Mouse (Mus musculus): ENCODE measurements around the gene Vps45. TPM values are rescaled to one million over a fixed set of nuclear protein-coding genes. Genes with fewer than 3 reads are reported as not detected.
"Not testable (repeated sequence)": the region's sequence is repeated elsewhere in the genome, so short reads cannot be mapped to it uniquely, and the experiment has no call there.

The Vps45 gene
- polyA plus RNA-seq, 1 experiment, result 14.2 TPM

DNA sequence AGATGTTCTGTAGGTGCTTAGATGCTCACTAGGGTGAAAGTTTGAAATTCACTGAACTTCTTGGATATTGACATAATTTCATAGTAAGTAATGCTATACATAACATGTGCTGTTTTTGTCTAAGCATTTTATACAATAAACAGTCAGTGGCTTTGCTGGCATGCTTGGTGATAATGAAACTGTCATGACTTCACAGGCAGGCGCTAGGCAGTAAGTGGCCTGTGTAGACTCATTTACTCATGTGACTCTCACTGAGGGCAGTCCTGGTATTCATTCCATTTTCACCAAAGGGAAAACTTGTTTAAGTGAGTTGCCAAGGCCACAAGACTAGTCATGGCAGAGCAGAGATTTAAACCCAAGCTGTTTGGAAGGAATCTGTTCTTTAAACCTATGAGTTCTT lies 89.0 kb downstream of the Vps45 start:
- H3K36me3 ChIP-seq (ENCODE audit: control insufficient read depth, insufficient read depth, low read length, poor library complexity, severe bottlenecking), result no peaks in the 10 kb centered on the region
- TF ChIP-seq EP300 (IDR thresholded peaks at IDR 0.05; ENCODE audit: insufficient read depth, low read depth, low read length), result no peak
- H3K4me3 ChIP-seq (ENCODE audit: low read depth, low read length), result no peak overlapping the region
- peaks cover 3% of the 10 kb centered on the region; the same call in 1 of the 2 replicates for H3K27me3 ChIP-seq (ENCODE audit: control insufficient read depth, insufficient read depth, low read length, poor library complexity, severe bottlenecking)
- H3K4me1 ChIP-seq (ENCODE audit: control insufficient read depth, insufficient read depth, low read length), result no peaks in the 10 kb centered on the region
- no peaks in the 10 kb centered on the region for H3K9me3 ChIP-seq (replicated peaks; ENCODE audit: control insufficient read depth, insufficient read depth, low read length, poor library complexity, severe bottlenecking)
- no peak overlapping the region for H3K9ac ChIP-seq (ENCODE audit: low read depth, poor library complexity, severe bottlenecking)
- H3K27ac ChIP-seq (ENCODE audit: insufficient read depth, low read length), result no peak overlapping the region

- Histone ChIP-seq H3K36me3 (ENCODE audit: control insufficient read depth, insufficient read depth, low read length, poor library complexity, severe bottlenecking) (no peaks in the 10 kb centered on the region), H3K27me3 (ENCODE audit: control insufficient read depth, insufficient read depth, low read length, poor library complexity, severe bottlenecking) (no peaks in the 10 kb centered on the region), H3K9me3 (replicated peaks; ENCODE audit: control insufficient read depth, insufficient read depth, low read length, poor library complexity, severe bottlenecking) (no peaks in the 10 kb centered on the region), H3K4me3 (ENCODE audit: low read depth, low read length) (no peak overlapping the region), H3K4me1 (ENCODE audit: control insufficient read depth, insufficient read depth, low read length) (no peaks in the 10 kb centered on the region), H3K27ac (ENCODE audit: insufficient read depth, low read length) (no peak overlapping the region), H3K9ac (ENCODE audit: low read depth, poor library complexity, severe bottlenecking) (no peak overlapping the region)
- no peak for TF ChIP-seq CTCF (IDR thresholded peaks at IDR 0.05; ENCODE audit: low read depth, low read length)
- TF ChIP-seq EP300 (IDR thresholded peaks at IDR 0.05; ENCODE audit: insufficient read depth, low read depth, low read length), result no peak
- TF ChIP-seq POLR2A (IDR thresholded peaks at IDR 0.05; ENCODE audit: insufficient read depth, low read length), result no peak
Observed at GRCm38 (mm10) chr3:95965518-95966451, 92.5 kb downstream of the Vps45 start.

GRCm38 (mm10) chr3:95963681-95964080 lies 94.6 kb downstream of the Vps45 start:
- H3K9me3 ChIP-seq (replicated peaks; ENCODE audit: control insufficient read depth, insufficient read depth, low read length, poor library complexity, severe bottlenecking), result no peaks in the 10 kb centered on the region
- H3K27ac ChIP-seq (ENCODE audit: insufficient read depth, low read length), result no peak overlapping the region
- TF ChIP-seq CTCF (IDR thresholded peaks at IDR 0.05; ENCODE audit: low read depth, low read length), result peak; percentile 68
- no peak for TF ChIP-seq EP300 (IDR thresholded peaks at IDR 0.05; ENCODE audit: insufficient read depth, low read depth, low read length)
- no peaks in the 10 kb centered on the region for H3K4me1 ChIP-seq (ENCODE audit: control insufficient read depth, insufficient read depth, low read length)
- no peak overlapping the region for H3K9ac ChIP-seq (ENCODE audit: low read depth, poor library complexity, severe bottlenecking)
- H3K4me3 ChIP-seq (ENCODE audit: low read depth, low read length), result no peak overlapping the region
- H3K36me3 ChIP-seq (ENCODE audit: control insufficient read depth, insufficient read depth, low read length, poor library complexity, severe bottlenecking), result no peaks in the 10 kb centered on the region
- no peaks in the 10 kb centered on the region for H3K27me3 ChIP-seq (ENCODE audit: control insufficient read depth, insufficient read depth, low read length, poor library complexity, severe bottlenecking)

- no peak overlapping the region for H3K4me3 ChIP-seq (ENCODE audit: low read depth, low read length)
- H3K27ac ChIP-seq (ENCODE audit: insufficient read depth, low read length), result no peak overlapping the region
- no peak overlapping the region for H3K9ac ChIP-seq (ENCODE audit: low read depth, poor library complexity, severe bottlenecking)
- no peaks in the 10 kb centered on the region for H3K4me1 ChIP-seq (ENCODE audit: control insufficient read depth, insufficient read depth, low read length)
- TF ChIP-seq POLR2A (IDR thresholded peaks at IDR 0.05; ENCODE audit: insufficient read depth, low read length), result no peak
- no peak for TF ChIP-seq CTCF (IDR thresholded peaks at IDR 0.05; ENCODE audit: low read depth, low read length)
- no peak for TF ChIP-seq EP300 (IDR thresholded peaks at IDR 0.05; ENCODE audit: insufficient read depth, low read depth, low read length)
- no peaks in the 10 kb centered on the region for H3K9me3 ChIP-seq (replicated peaks; ENCODE audit: control insufficient read depth, insufficient read depth, low read length, poor library complexity, severe bottlenecking)
- no peaks in the 10 kb centered on the region for H3K27me3 ChIP-seq (ENCODE audit: control insufficient read depth, insufficient read depth, low read length, poor library complexity, severe bottlenecking)
- H3K36me3 ChIP-seq (ENCODE audit: control insufficient read depth, insufficient read depth, low read length, poor library complexity, severe bottlenecking), result no peaks in the 10 kb centered on the region
Observed at GRCm38 (mm10) chr3:95963230-95963629, 95.0 kb downstream of the Vps45 start.

- H3K9me3 ChIP-seq (replicated peaks; ENCODE audit: control insufficient read depth, insufficient read depth, low read length, poor library complexity, severe bottlenecking); H3K4me1 ChIP-seq (ENCODE audit: control insufficient read depth, insufficient read depth, low read length); H3K9ac ChIP-seq (ENCODE audit: low read depth, poor library complexity, severe bottlenecking); H3K27me3 ChIP-seq (ENCODE audit: control insufficient read depth, insufficient read depth, low read length, poor library complexity, severe bottlenecking); H3K27ac ChIP-seq (ENCODE audit: insufficient read depth, low read length); H3K36me3 ChIP-seq (ENCODE audit: control insufficient read depth, insufficient read depth, low read length, poor library complexity, severe bottlenecking); H3K4me3 ChIP-seq (ENCODE audit: low read depth, low read length): not testable (repeated sequence)
Observed at GRCm38 (mm10) chr3:95962182-95962581, 96.1 kb downstream of the Vps45 start.

DNA sequence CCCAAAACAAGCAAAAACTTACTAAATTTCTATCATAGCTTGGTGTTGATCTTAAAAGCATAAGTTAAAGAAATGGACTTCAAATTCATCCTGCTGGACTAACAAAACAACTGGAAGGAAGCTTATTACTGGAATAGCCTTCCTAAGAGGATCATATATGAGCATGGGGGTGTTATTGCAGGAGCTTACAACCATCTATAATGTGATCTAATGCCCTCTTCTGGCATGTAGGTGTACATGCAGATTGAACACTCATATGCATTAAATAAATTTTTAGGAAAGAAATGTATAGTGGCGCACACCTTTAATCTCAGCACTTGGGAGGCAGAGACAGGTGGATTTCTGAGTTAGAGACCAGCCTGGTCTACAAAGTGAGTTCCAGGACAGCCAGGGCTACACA lies 98.5 kb downstream of the Vps45 start:
- no peak overlapping the region for H3K27ac ChIP-seq (ENCODE audit: insufficient read depth, low read length)
- H3K9ac ChIP-seq (ENCODE audit: low read depth, poor library complexity, severe bottlenecking), result no peak overlapping the region
- H3K4me3 ChIP-seq (ENCODE audit: low read depth, low read length), result no peak overlapping the region
- TF ChIP-seq CTCF (IDR thresholded peaks at IDR 0.05; ENCODE audit: low read depth, low read length), result no peak
- TF ChIP-seq POLR2A (IDR thresholded peaks at IDR 0.05; ENCODE audit: insufficient read depth, low read length), result no peak
- TF ChIP-seq EP300 (IDR thresholded peaks at IDR 0.05; ENCODE audit: insufficient read depth, low read depth, low read length), result no peak
- no peaks in the 10 kb centered on the region for H3K27me3 ChIP-seq (ENCODE audit: control insufficient read depth, insufficient read depth, low read length, poor library complexity, severe bottlenecking)
- H3K36me3 ChIP-seq (ENCODE audit: control insufficient read depth, insufficient read depth, low read length, poor library complexity, severe bottlenecking), result no peaks in the 10 kb centered on the region
- H3K4me1 ChIP-seq (ENCODE audit: control insufficient read depth, insufficient read depth, low read length), result no peaks in the 10 kb centered on the region
- H3K9me3 ChIP-seq (replicated peaks; ENCODE audit: control insufficient read depth, insufficient read depth, low read length, poor library complexity, severe bottlenecking), result no peaks in the 10 kb centered on the region

All from ES-Bruce4 (cell line).